Mouse (Mus musculus) heart, postnatal 0 days (tissue): Measurements from ENCODE around the gene Bace2. TPM values are rescaled to one million over a fixed set of nuclear protein-coding genes. Genes with fewer than 3 reads are reported as not detected.

Experiments used
- ATAC-seq: fragments of 200-750 bp; cut with Nextera tagmentation; 2 replicates; pipeline ENCODE4 v1.8.0; 2017; ENCODE audit warnings: low read depth, moderate number of reproducible peaks, moderate library complexity; ENCODE audit not compliant: insufficient read depth
- DNase-seq: peaks from one replicate; pipeline ENCODE4 v3.0.0-alpha.2; 2016; ENCODE audit warnings: low spot score
- H3K27ac ChIP-seq: fragments of 300-500 bp; sonication (generic); 2 replicates; pipeline ENCODE4 v1.5.1; 2014; ENCODE audit warnings: low read depth, mild to moderate bottlenecking
- H3K27me3 ChIP-seq: fragments of 300-500 bp; sonication (generic); 2 replicates; pipeline ENCODE4 v1.6.1; 2014; ENCODE audit warnings: low read length, mixed read lengths; ENCODE audit not compliant: control insufficient read depth, insufficient read depth
- H3K36me3 ChIP-seq: fragments of 300-500 bp; sonication (generic); replicated peaks from 2 replicates; pipeline ENCODE4 v1.6.1; 2014; ENCODE audit warnings: low read length, mixed read lengths; ENCODE audit not compliant: control insufficient read depth, insufficient read depth
- H3K4me1 ChIP-seq: fragments of 300-500 bp; sonication (generic); 2 replicates; pipeline ENCODE4 v1.6.1; 2014; ENCODE audit warnings: antibody characterized with exemption; ENCODE audit not compliant: control insufficient read depth, insufficient read depth
- H3K4me2 ChIP-seq: fragments of 300-500 bp; sonication (generic); 2 replicates; pipeline ENCODE4 v1.6.1; 2014; ENCODE audit warnings: low read depth, mild to moderate bottlenecking, low read length, moderate library complexity
- H3K4me3 ChIP-seq: fragments of 300-500 bp; sonication (generic); 2 replicates; pipeline ENCODE4 v1.5.1; 2014; ENCODE audit warnings: low read depth, low read length
- H3K9ac ChIP-seq: fragments of 300-500 bp; sonication (generic); replicated peaks from 2 replicates; pipeline ENCODE4 v1.6.1; 2014; ENCODE audit warnings: low read depth, low read length, mixed read lengths
- H3K9me3 ChIP-seq: fragments of 300-500 bp; sonication (generic); replicated peaks from 2 replicates; pipeline ENCODE4 v1.6.1; 2016; ENCODE audit warnings: low read length; ENCODE audit not compliant: control insufficient read depth
- CTCF ChIP-seq: IDR thresholded peaks from 2 replicates; pipeline ENCODE4 v1.5.1; 2016; ENCODE audit warnings: antibody characterized with exemption, control low read depth, low read depth
- EP300 ChIP-seq: IDR thresholded peaks from 2 replicates; pipeline ENCODE4 v1.6.1; 2016; ENCODE audit warnings: antibody characterized with exemption, low read depth
- WGBS: fragments of 180-500 bp; shearing (Covaris S2); extraction: QIAGEN DNeasy Blood & Tissue Kit; methylation state at CpG from one replicate; pipeline ENCODE4 v1.1.7; 2014; 5-methylcytosine and 5-hydroxymethylcytosine counted together
- polyA plus RNA-seq: library from polyadenylated mRNA; unstranded; fragments of >200 nt; fragmentation: Nextera tagmentation; extraction: Ambion mirVana; gene quantifications from 2 replicates; pipeline ENCODE4 v1.2.1, GENCODE M21; 2015
- total RNA-seq: library from RNA; depleted of rRNA; stranded (reverse); fragments of >200 nt; gene quantifications from 2 replicates; pipeline ENCODE4 v1.2.3, GENCODE M21; 2014; ENCODE audit warnings: low replicate concordance

Gene Bace2
- total and polyA plus RNA-seq, 2 experiments from 2014 or later, result 15.3 to 45.7 TPM

DNA sequence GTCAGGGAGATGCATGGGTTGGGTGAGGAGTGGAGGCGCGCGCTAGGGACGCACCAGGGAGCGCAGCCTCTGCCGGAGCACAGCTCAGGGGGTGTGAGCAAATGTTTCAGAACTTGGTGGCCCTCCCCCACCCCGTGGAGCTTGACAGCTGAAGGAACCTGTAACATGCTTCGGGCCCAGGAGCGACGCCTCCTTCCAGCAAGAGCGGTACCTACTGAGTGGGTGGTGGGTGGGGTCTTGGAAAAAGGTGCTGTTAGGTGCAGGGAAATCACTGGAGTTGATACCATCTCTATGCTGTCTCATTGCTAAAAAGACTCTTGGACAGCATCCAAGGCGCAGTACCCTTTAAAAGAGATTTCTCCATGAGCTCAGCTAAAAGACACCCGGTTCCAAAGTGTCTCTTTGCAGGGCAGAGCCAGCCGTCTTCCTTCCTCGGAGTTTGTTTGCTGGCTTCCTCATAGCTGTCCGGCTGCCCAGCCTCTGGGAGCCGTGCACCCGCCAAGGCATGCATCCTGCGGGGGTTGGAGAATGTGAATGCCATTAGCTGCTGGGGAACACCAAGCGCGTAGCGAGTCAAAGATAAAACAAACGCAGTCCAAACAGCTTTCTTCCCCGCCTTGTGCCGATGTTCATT lies 763 bp downstream of the Bace2 start:
- no peaks in the 10 kb centered on the region for H3K36me3 ChIP-seq
- TF ChIP-seq EP300 (no peak), CTCF (no peak)
- no peaks in the 10 kb centered on the region for H3K9me3 ChIP-seq
- peak overlapping the region; percentile 99 for H3K4me2 ChIP-seq
- ATAC-seq, result peak; percentile 70
- peak; percentile 51 for DNase-seq
- peak overlapping the region; percentile 3; the same call in 1 of the 2 replicates for H3K27ac ChIP-seq
- peaks cover 11% of the 10 kb centered on the region for H3K4me1 ChIP-seq
- H3K9ac ChIP-seq, result peak overlapping the region; percentile 55; the same call in 1 of the 2 replicates
- H3K4me3 ChIP-seq, result peak overlapping the region; percentile 68
- under 1% methylated on average over 25 of the region's 25 CpGs for WGBS
- H3K27me3 ChIP-seq, result 0 out of 2 replicates have a peak, but pooled peaks cover 3% of the 10 kb centered on the region

DNA sequence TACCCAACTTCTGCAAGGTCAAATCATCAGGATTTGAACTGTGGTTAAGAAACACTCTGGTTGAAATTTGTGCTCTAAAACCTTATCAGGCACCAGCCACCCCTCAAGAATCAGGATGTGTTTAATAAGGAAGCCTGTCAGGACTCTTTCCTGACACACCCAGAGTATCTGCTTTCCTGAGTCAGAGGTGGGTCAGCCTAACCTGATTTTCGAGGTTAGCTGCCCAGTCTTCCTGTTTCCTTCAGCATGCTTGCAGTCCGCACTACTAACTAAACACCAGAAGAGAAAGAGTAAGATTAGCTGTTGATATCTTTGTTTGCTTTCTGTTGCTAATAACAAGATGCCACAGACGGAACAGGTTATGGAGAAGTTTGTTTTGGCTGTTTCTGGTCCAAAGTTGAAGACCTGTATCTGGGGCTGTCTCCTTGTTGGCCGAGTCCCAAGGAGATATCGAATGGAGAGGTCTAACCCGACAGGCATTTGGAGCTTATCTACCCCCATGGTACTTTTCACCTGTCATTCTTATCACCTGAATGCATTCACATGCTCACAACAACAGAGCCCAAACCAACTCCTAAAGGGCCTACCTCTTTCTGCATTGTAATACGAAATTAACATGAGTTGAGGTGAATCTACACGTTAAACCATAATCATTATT lies 5.8 kb downstream of the Bace2 start:
- no peak for TF ChIP-seq CTCF
- TF ChIP-seq EP300, result no peak
- WGBS, result 23% methylated on average over 8 of the region's 8 CpGs
- ATAC-seq, result 0 out of 2 replicates have a peak, but pooled peaks have one; percentile 25
- H3K27ac ChIP-seq, result no peak overlapping the region
- H3K9me3 ChIP-seq, result no peaks in the 10 kb centered on the region
- H3K4me3 ChIP-seq, result no peak overlapping the region
- H3K36me3 ChIP-seq, result no peaks in the 10 kb centered on the region
- H3K4me2 ChIP-seq, result no peak overlapping the region
- H3K4me1 ChIP-seq, result peaks cover 8% of the 10 kb centered on the region; the same call in 1 of the 2 replicates
- no peaks in the 10 kb centered on the region for H3K27me3 ChIP-seq
- H3K9ac ChIP-seq, result no peak overlapping the region
- peak; percentile 29 for DNase-seq

DNA sequence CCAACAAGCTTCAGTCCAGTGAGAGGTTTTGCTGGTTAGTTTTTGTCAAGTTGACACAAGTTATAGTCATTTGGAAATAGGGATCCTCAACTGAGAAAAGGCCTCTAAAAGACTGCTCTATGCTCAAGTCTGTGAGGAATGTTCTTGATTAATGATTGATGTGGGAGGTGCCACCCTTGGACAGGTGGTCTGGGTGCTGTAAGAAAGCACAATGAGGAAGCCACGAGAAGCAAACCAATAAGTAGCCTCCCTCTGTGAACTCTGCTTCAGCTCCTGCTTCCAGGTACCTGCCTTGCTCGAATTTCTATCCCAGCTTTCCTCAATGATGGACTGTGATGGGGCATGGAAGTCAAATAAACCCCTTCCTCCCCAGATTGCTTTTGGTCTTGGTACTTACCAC lies 9.6 kb downstream of the Bace2 start:
- DNase-seq (no peak), ATAC-seq (no peak)
- peaks cover 8% of the 10 kb centered on the region; the same call in 1 of the 2 replicates for H3K4me1 ChIP-seq
- no peak overlapping the region for H3K27ac ChIP-seq
- no peak overlapping the region for H3K4me3 ChIP-seq
- H3K36me3 ChIP-seq, result no peaks in the 10 kb centered on the region
- no peak overlapping the region for H3K4me2 ChIP-seq
- no peak overlapping the region for H3K9ac ChIP-seq
- no peaks in the 10 kb centered on the region for H3K27me3 ChIP-seq
- no peaks in the 10 kb centered on the region for H3K9me3 ChIP-seq
- TF ChIP-seq EP300 (no peak), CTCF (no peak)
- 58% methylated on average over 2 of the region's 2 CpGs for WGBS

DNA sequence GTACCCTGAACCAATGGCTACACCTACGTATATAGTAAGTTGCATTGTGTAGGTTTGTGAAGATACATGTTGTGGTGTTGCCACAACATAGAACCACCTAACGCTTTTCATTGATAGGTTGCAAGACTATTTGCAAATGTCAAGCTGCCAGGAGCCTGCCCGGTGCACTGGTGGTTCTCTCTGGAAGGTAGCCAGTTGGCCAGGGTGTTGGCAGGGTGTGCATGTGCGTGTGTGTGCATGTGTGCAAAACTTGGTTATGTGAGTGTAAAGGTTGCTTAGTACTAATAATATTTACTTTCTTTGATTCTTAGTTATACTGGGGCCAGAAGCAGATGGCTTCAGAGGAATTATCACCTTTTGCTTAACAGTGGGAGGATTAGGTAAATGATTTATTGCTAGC lies 13.7 kb downstream of the Bace2 start:
- no peak for DNase-seq
- no peak overlapping the region for H3K4me2 ChIP-seq
- H3K36me3 ChIP-seq, result no peaks in the 10 kb centered on the region
- no peak overlapping the region for H3K4me3 ChIP-seq
- 67% methylated on average over 4 of the region's 4 CpGs for WGBS
- H3K4me1 ChIP-seq, result no peaks in the 10 kb centered on the region
- no peaks in the 10 kb centered on the region for H3K27me3 ChIP-seq
- no peaks in the 10 kb centered on the region for H3K9me3 ChIP-seq
- H3K27ac ChIP-seq, result no peak overlapping the region
- ATAC-seq, result no peak
- H3K9ac ChIP-seq, result no peak overlapping the region
- no peak for TF ChIP-seq EP300
- TF ChIP-seq CTCF, result no peak

DNA sequence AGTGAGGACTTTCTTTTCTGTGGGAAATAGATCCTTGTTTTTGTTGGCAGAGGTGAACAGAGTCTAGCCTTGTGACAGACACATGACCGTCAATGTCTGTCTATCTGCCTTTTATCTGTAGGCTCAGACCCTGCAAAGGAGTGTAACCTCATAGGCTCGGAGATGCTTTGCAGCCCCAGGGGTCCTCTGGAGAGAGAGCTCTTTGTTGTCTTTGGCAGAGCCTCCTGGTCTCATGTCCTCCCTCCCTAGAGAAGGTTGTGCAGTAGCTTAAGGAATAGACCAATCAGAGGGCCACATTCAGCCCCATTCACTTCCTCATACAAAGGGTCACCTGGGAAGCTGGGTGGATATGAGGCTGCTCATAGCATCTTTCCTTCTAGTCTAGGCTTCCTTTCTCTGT lies 31.4 kb downstream of the Bace2 start:
- Histone ChIP-seq H3K36me3 (no peaks in the 10 kb centered on the region), H3K27me3 (no peaks in the 10 kb centered on the region), H3K27ac (no peak overlapping the region), H3K9me3 (no peaks in the 10 kb centered on the region), H3K4me1 (peaks cover 10% of the 10 kb centered on the region; the same call in 1 of the 2 replicates), H3K4me2 (no peak overlapping the region), H3K9ac (no peak overlapping the region), H3K4me3 (no peak overlapping the region)
- WGBS, result 33% methylated on average over 2 of the region's 2 CpGs
- DNase-seq (no peak), ATAC-seq (no peak)
- TF ChIP-seq CTCF (no peak), EP300 (no peak)
